Mouse (Mus musculus) cortical plate, adult 2 months (tissue): ENCODE data around the gene Rad51b.

Source experiments
- CTCF ChIP-seq: fragments of 200-500 bp; IDR thresholded peaks from 2 replicates; pipeline ENCODE4 v1.5.1; 2011; ENCODE audit warnings: mild to moderate bottlenecking, control low read depth, low read length; ENCODE audit not compliant: insufficient read depth; ENCODE audit errors: extremely low read depth
- POLR2A ChIP-seq: fragments of 200-500 bp; IDR thresholded peaks from 2 replicates; pipeline ENCODE4 v1.6.1; 2011; ENCODE audit warnings: mild to moderate bottlenecking, low read length, control low read depth; ENCODE audit not compliant: insufficient read depth; ENCODE audit errors: extremely low read depth

GRCm38 (mm10) chr12:79352086-79352741 lies 55.1 kb downstream of the Rad51b start:
- TF ChIP-seq CTCF (no peak), POLR2A (no peak)
